Mouse (Mus musculus): Measurements from ENCODE around the gene Zdhhc14. TPM values are rescaled to one million over a fixed set of nuclear protein-coding genes. Genes with fewer than 3 reads are reported as not detected.

Gene Zdhhc14
- total and polyA plus RNA-seq, 3 experiments = 0.34 to 1.3 (median 0.35) TPM

- Histone ChIP-seq H3K4me2 (ENCODE audit: insufficient read depth, low read depth, poor library complexity, severe bottlenecking) (no peak overlapping the region), H3K36me3 (replicated peaks in 1 of 2; ENCODE audit: control insufficient read depth in 1 of 2, insufficient read depth in 1 of 2, low read length in 1 of 2) (no peaks in the 10 kb centered on the region), H3K4me1 (ENCODE audit: control insufficient read depth in 1 of 2, insufficient read depth in 2 of 2) (peaks cover 0 to 9% of the 10 kb centered on the region in 2 experiments; a peak in 1 of 4 replicates), H3K27me3 (replicated peaks) (no peaks in the 10 kb centered on the region), H3K9me3 (replicated peaks; ENCODE audit: low read length) (peaks cover 4% of the 10 kb centered on the region), H3K9ac (ENCODE audit: insufficient read depth, low read depth) (no peak overlapping the region), H3K79me2 (replicated peaks; ENCODE audit: control insufficient read depth, extremely low read depth, insufficient read depth, poor library complexity, severe bottlenecking) (no peaks in the 10 kb centered on the region), H3K4me3 (replicated peaks in 1 of 3; ENCODE audit: low read depth in 2 of 3, low read length in 2 of 3, poor library complexity in 1 of 3) (no peak overlapping the region), H3K27ac (ENCODE audit: insufficient read depth, low read depth) (no peak overlapping the region)
- in situ Hi-C loops (cut with MboI; ENCODE audit: low pct_ligation_motif_present, low pct_unique_long_range_greater_than_20kb, low sequenced_read_pairs) (no loop called here), dilution Hi-C loops (cut with MboI; ENCODE audit: extremely low pct_ligation_motif_present, extremely low pct_unique_long_range_greater_than_20kb, low sequenced_read_pairs) (no loop called here)
- no peak for TF ChIP-seq MEF2A (IDR thresholded peaks at IDR 0.05; ENCODE audit: borderline replicate concordance, low read depth, low read length)
- TF ChIP-seq PAX5 (IDR thresholded peaks at IDR 0.05; ENCODE audit: low read length) = no peak
- TF ChIP-seq RAD21 (IDR thresholded peaks at IDR 0.05; ENCODE audit: low read depth, low read length) = no peak
- TF ChIP-seq IRF4 (IDR thresholded peaks at IDR 0.05; ENCODE audit: low read depth, low read length) = no peak
- TF ChIP-seq CTCF (conservative IDR thresholded peaks at IDR 0.05 in 1 of 2, IDR thresholded peaks at IDR 0.05 in 1 of 2; ENCODE audit: low read depth in 2 of 2, low read length in 2 of 2) = no peak
- no peak for TF ChIP-seq GABPA (IDR thresholded peaks at IDR 0.05; ENCODE audit: insufficient replicate concordance, low read depth, low read length)
- no peak for TF ChIP-seq SMC3 (IDR thresholded peaks at IDR 0.05; ENCODE audit: low read depth, low read length)
- TF ChIP-seq CHD1 (IDR thresholded peaks at IDR 0.05; ENCODE audit: low read depth, low read length) = no peak
- no peak for TF ChIP-seq ELF1 (IDR thresholded peaks at IDR 0.05; ENCODE audit: low read depth, low read length)
- no peak for TF ChIP-seq ZMIZ1 (IDR thresholded peaks at IDR 0.05; ENCODE audit: low read depth, low read length)
- no peak for TF ChIP-seq TCF12 (IDR thresholded peaks at IDR 0.05; ENCODE audit: low read depth, low read length)
- TF ChIP-seq MAX (IDR thresholded peaks at IDR 0.05; ENCODE audit: low read length) = no peak
- no peak for TF ChIP-seq CHD2 (IDR thresholded peaks at IDR 0.05; ENCODE audit: low read length)
- no peak for TF ChIP-seq ZKSCAN1 (IDR thresholded peaks at IDR 0.05; ENCODE audit: borderline replicate concordance, low read depth, low read length)
- DNase-seq (ENCODE audit: extremely low read depth) = no peak
Observed at GRCm38 (mm10) chr17:5675951-5676350, 183.6 kb downstream of the Zdhhc14 start.

GRCm38 (mm10) chr17:5679315-5679714 lies 187.0 kb downstream of the Zdhhc14 start:
- Histone ChIP-seq H3K4me3 (replicated peaks in 1 of 3; ENCODE audit: low read depth in 2 of 3, low read length in 2 of 3, poor library complexity in 1 of 3) (no peak overlapping the region), H3K4me1 (ENCODE audit: control insufficient read depth in 1 of 2, insufficient read depth in 2 of 2) (peaks cover 0 to 9% of the 10 kb centered on the region in 2 experiments; a peak in 1 of 4 replicates), H3K36me3 (replicated peaks in 1 of 2; ENCODE audit: control insufficient read depth in 1 of 2, insufficient read depth in 1 of 2, low read length in 1 of 2) (no peaks in the 10 kb centered on the region), H3K27me3 (replicated peaks) (peaks cover 2% of the 10 kb centered on the region), H3K79me2 (replicated peaks; ENCODE audit: control insufficient read depth, extremely low read depth, insufficient read depth, poor library complexity, severe bottlenecking) (no peaks in the 10 kb centered on the region), H3K9me3 (replicated peaks; ENCODE audit: low read length) (no peaks in the 10 kb centered on the region), H3K9ac (ENCODE audit: insufficient read depth, low read depth) (no peak overlapping the region), H3K4me2 (ENCODE audit: insufficient read depth, low read depth, poor library complexity, severe bottlenecking) (no peak overlapping the region), H3K27ac (ENCODE audit: insufficient read depth, low read depth) (no peak overlapping the region)
- no peak for DNase-seq (ENCODE audit: extremely low read depth)
- dilution Hi-C loops (cut with MboI; ENCODE audit: extremely low pct_ligation_motif_present, extremely low pct_unique_long_range_greater_than_20kb, low sequenced_read_pairs) = no loop called here
- TF ChIP-seq UBTF (IDR thresholded peaks at IDR 0.05; ENCODE audit: low read depth, low read length) (no peak), PAX5 (IDR thresholded peaks at IDR 0.05; ENCODE audit: low read length) (no peak), TCF12 (IDR thresholded peaks at IDR 0.05; ENCODE audit: low read depth, low read length) (no peak), CTCF (conservative IDR thresholded peaks at IDR 0.05 in 1 of 2, IDR thresholded peaks at IDR 0.05 in 1 of 2; ENCODE audit: low read depth in 2 of 2, low read length in 2 of 2) (no peak), CHD2 (IDR thresholded peaks at IDR 0.05; ENCODE audit: low read length) (no peak), IRF4 (IDR thresholded peaks at IDR 0.05; ENCODE audit: low read depth, low read length) (no peak), GABPA (IDR thresholded peaks at IDR 0.05; ENCODE audit: insufficient replicate concordance, low read depth, low read length) (no peak), RAD21 (IDR thresholded peaks at IDR 0.05; ENCODE audit: low read depth, low read length) (no peak), KAT2A (IDR thresholded peaks at IDR 0.05; ENCODE audit: insufficient replicate concordance, low read length) (no peak), POLR2AphosphoS2 (IDR thresholded peaks at IDR 0.05; ENCODE audit: low read depth, low read length) (no peak), TBP (conservative IDR thresholded peaks at IDR 0.05; ENCODE audit: low read depth, low read length) (no peak), BHLHE40 (IDR thresholded peaks at IDR 0.05; ENCODE audit: low read depth, low read length) (no peak), ETS1 (conservative IDR thresholded peaks at IDR 0.05; ENCODE audit: low read depth, low read length) (no peak)
- in situ Hi-C loops (cut with MboI; ENCODE audit: low pct_ligation_motif_present, low pct_unique_long_range_greater_than_20kb, low sequenced_read_pairs) = no loop called here

Data from CH12.LX (cell line).